Mouse (Mus musculus) right cerebral cortex, postnatal 14 days (tissue): ENCODE data around the gene Ntn3.

Experiments
- DNase-seq: peaks from one replicate; pipeline ENCODE4 v3.0.0; 2022

The Ntn3 gene

DNA sequence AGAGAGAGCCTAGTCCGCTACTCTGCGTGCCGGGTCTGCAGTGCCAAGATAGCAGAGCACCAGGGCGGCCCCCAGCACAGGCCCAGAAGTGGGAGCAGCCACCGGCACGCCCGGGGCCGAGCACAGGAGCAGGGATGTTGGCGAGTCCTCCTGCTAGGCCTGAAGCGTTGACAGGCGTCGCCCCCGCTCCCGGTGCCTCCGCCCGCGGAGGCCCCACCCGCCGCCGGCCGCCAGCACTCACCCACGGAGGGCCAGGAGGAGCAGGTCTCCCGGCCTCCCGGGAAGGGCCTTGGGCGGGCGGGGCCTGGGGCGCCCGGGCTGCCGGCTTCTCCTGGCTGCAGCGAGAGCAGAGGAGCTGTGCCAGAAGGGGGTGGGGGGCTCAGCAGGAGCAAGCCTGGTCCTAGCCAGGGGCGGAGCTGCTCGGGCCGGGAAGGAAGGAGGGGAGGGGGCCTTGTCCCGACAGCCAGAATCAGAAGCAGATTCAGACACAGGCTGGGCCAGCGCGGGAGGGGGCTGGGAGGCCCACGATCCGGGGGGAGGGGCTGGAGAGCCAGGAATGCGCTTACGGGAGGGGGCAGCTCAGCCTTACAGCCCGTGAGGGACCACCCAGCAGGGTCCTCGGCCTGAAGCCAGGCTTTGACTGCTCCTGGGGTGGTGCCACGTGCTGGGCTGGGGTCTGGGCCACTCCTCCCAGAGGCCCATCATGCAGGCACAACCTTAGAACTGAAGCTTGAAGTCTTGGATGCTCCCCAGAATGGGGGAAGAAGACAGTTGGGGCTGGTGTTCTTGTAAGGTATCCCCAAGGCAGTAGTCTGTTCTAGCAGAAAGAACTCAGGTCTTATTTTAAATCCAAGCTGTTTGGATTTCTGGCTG, at the start of gene Ntn3:
Gene Ntn3 (minus strand): TSS at position 489 of the 873 bp plus-strand sequence.
- peak; percentile 60 for DNase-seq

DNA sequence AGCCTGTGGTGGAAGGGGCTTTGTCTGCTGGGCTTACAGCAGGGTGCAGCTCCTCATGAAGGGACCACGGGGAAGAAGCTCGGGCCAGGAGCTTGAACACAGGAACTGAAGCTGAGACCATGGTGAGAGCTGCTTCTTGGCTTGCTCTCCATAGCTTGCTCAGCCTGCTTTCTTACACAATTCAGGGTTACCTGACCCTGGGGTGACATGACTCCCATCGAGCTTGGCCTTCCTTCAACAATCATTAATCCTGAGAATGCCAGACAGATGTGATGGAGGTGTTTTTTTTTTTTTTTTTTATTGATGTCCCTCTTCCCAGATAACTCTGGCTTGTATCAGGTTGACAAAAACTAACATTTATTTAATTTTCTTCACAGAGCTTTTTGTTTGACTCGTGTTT, 49.6 kb upstream of the Ntn3 start:
- no peak for DNase-seq

DNA sequence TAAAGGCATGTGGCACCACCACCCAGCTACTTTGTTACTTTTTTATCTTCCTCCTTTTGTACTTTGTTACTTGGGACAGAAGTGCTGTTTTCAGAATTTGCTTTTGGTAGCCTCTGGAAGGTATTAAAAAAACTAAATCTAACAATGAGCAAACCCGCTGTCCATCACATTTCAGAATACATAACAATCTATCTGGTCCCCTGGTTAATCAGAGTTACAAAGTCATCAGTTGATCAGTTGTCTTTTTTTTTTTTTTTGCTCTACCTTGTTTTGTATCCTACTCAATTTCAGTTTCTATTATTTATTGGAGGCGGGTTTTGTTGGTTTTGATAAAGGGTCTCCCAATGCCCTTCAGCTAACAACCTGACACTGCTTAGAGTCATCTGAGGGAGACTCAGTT, 43.0 kb upstream of the Ntn3 start:
- no peak for DNase-seq

DNA sequence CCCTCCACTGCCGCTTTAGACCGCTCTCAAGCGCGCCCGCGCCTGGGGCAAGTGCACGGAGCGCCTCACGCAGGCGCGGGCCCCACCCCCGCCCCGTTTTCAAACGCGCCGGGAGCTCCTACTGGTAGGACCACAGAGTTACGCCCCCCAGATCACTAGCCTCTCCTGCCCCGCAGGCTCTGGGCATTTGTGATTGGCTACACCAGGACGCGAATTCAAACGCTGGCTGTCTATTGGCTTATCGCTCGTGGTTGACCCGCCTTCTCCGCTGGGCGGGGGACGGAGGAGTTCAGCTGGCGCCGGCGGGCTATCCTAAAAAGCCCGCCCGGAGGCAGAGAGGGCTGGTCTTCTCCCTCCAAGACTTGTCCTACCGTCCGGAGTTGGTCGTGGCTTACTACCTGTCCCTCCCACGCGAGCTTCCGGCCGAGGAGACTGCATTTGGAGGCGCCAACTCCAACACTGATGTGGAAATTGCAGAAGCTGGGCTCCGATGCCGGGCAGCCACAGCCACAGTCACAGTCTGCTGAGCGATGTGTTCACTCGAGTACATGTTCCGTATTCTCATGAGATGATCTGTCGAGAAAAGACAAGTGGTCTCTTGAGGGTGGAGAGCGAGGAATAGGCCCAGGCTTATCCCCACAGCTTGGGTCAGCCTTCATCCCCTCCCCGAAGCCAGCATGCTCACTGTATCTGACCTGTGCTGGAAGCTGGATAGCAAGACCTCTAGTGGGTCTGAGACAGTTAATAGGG, 42.2 kb upstream of the Ntn3 start, which contains the start of gene Ccnf:
Gene Ccnf (minus strand): TSS at position 165 of the 750 bp plus-strand sequence.
- peak; percentile 93 for DNase-seq

DNA sequence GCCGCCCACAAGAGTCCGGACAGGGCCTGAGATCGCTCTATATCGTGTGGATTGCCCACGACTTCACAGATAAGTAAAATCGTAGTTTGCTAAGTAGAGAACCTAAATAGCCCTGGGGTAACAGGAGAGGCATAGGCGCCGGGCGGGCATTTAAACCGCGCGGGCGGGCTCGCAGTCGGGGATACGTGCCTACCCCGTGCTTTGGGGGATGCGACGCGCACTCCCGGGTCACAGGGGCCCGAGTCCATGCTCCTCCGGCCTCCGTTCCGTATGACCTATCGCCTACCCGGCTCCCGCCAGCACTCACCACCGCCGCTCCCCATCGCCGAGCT, 41.6 kb upstream of the Ntn3 start:
- DNase-seq: no peak

DNA sequence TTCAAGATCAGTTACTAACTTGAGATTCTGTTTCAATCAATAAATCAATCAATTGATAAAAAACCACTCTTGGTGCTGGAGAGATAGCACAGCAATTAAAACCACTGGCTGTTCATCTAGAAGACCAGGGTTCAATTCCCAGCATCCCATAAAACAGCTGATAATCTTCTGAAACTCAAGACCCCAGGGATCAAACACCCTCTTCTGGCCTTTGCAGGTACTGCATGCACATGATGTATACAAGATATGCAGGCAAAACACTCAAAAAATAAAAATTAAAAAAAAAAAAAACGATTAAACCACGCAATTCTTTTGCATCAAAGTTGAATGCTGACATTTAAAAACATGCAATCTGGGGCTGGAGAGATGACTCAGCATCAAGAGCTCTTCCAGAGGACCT, 39.3 kb upstream of the Ntn3 start:
- DNase-seq: no peak

DNA sequence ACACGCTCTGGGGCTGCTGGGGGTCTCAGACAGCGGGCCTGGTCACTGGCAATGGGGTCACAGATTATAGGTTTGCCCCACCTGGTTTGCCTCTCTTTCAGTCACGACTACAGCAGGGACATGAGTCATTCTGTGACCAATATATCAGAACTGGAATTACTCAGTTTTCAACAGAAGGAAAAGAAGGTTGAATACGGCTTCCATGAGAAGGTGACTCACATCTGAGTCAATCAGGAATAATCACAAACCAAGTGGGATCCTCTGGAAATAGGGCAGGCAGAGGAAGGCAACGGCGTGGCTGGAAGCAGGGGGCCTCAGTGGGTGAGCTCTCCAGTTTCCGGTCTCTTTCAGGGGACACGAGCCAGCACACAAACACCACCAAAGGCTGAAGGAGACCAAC, 34.7 kb upstream of the Ntn3 start:
- DNase-seq: no peak

DNA sequence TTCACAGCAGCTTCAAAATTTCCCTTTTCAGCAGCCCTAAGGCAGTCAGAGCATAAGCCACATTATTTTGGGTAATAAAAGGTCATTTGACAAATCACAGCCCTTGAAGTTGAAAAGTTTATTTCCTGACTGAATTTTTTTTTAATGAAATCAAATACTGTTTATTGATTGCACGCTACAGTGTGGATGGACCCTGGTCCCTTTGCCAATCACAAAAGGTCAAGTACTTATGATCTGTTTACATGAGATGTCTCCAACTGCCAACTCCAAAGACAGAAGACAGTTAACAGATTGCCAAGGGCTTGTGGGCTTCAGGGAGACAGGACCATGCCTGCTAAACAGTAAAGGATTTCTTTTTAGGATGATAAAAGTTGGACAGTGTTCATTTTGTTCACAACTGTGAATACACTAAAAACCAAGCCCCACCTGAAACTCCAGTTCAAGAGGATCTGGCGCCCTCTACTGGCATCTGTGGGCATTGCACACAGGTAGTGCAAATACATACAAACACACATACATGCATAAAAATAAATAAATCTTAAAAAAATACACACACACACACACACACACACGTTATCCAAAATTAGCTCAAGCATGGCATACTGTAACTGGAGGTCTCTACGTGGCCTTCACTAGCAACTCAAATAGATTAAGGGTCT, 34.1 kb upstream of the Ntn3 start:
- peak; percentile 57 for DNase-seq

DNA sequence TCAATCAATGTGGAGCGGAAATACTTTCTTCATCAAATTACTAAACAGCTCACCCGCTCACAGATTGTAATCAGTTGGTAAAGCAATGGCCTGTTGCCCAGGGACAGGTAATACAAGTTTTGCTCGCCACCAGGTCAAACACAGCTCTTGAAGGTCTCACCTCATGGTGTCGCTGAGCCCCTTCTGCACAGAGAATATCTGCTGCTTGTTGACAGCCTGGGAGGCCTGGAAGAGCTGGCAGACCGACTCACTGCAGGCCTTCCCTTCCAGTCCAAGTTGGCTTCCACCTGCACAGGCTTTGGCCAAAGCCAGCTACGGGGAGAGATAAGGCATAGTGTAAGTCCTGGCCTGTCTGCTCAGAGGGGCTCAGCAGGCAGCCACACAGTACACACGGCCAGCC, 27.6 kb upstream of the Ntn3 start:
- DNase-seq: no peak

DNA sequence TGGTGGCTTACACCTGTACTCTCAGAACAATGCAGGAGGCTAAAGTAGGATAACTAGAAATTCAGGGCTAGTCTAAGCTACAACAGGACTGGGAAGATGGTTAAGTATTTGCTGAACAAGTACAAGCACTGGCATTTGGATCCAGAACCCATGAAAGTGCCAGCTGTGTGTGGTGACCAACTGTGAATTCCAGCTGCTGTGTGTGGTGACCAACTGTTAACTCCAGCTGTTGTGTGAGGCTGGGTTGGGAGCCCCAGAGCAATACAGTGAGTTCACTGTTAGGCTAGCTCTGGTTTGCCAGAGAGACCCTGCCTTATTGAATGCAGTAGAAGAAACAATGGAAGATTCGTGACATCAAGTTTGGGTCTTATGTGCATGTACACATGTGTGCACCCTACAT, 27.1 kb upstream of the Ntn3 start:
- DNase-seq: no peak

DNA sequence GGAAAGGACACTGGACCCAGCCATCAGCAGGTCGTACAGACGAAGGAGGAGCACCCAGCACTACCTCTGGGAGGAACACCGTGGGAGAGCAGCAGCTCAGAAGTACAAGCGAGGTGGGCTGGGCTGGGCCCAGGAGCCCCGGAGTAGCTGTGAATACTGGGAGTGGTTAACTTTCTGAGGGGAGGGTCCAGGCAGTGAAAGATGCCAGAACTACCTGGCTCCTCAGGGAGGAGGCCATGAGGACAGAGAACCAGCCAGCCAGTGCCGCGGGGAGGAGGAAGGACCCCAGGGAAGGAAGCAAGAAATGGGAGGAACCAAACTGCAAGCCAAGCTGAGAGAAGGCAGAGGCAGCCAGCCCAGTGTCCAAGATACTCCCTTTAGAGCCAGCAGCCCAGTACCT, 18.6 kb upstream of the Ntn3 start:
- no peak for DNase-seq

DNA sequence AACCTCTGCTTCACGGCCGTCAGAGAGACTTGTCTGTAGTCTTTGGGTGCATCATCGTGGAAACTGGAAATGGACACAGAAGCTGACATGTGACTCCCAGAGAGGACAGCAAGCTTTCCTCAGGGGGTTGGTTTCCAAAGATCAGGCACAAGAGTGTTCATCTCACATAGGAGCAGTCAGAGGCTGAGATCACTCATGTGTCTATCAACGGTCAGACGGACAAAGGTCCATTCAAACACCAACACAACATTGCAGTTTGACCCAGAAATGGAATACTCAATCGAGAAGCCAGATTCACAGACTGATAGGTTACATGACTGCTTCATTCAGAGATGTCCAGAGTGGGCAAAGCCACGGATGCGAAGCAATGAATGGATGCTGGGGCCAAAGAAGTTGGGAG, 17.4 kb upstream of the Ntn3 start:
- DNase-seq: no peak

DNA sequence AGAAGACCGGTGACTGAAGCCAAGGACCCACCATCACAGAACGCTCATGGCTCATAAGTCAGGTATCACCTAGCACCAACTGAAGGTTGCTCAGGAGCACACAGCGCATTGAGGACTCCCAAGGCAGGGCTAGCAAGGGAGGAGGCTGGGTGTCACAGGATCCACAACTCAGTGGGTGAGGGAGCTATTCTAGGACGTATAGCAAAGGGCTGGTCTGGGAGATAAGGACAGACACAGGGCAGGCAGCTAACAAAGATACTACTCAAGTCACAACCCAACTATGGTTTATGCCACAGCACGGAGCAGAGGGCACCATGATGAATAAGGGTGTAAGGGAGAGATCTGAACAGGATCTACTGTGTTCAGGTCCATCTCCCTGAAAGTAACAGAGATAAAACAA, 16.5 kb upstream of the Ntn3 start:
- DNase-seq: no peak

DNA sequence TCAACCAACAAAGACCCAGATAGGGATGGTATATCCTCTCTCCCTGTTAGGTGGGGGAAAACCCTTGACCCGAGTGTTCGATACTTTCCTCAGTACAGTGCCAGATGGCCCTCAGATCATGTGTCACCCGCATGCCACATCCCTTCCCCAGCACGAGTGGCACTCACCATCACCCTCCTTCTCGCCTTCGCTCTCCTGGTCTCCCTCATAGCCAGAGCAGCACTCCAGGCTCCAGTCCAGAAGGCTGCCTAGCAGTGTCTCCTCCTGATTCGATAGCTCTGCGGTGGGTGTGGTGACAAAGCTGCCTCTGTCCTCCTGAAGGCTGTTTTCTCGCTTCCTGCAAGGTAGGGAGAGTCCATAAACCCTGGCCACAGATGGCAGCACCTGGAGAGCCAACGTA, 15.4 kb upstream of the Ntn3 start:
- no peak for DNase-seq

DNA sequence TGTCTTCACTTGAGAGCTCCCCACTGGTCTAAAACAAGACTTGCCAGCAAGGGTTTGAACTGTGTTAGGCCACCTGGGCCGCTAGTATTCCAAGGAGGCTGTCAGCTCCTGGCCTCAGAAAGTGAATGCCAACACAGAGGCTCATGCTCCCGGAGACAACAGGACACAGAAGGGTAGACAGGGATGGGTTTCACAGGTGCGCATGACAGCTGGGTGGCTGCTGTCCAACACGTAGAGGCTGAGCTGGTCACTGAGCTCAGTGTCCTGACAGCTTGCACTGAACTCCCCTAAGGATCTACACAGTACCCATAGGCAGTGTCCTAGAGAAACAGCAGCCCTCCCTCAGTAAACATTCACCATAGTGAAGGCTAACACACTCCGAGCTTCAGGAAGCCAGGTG, 14.2 kb upstream of the Ntn3 start:
- no peak for DNase-seq

DNA sequence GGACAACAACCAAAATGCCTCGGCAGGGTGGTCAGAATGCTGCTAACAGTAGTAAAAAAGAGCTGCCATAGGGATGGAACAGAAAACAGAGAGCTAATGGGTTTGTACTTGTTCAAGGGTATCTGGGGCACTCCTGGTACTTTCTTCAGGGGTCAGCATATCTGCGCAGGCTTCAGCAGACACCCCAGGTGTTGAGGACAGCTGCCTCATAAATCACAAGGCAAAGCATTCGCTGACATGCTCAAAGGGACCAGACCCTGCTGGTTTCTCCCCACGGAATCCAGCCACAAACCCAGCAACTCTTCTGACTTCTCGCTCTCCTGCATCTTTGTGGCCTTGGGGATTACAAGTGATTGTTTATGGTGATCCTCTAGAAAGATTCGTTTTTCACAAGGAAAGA, 13.3 kb upstream of the Ntn3 start:
- no peak for DNase-seq

DNA sequence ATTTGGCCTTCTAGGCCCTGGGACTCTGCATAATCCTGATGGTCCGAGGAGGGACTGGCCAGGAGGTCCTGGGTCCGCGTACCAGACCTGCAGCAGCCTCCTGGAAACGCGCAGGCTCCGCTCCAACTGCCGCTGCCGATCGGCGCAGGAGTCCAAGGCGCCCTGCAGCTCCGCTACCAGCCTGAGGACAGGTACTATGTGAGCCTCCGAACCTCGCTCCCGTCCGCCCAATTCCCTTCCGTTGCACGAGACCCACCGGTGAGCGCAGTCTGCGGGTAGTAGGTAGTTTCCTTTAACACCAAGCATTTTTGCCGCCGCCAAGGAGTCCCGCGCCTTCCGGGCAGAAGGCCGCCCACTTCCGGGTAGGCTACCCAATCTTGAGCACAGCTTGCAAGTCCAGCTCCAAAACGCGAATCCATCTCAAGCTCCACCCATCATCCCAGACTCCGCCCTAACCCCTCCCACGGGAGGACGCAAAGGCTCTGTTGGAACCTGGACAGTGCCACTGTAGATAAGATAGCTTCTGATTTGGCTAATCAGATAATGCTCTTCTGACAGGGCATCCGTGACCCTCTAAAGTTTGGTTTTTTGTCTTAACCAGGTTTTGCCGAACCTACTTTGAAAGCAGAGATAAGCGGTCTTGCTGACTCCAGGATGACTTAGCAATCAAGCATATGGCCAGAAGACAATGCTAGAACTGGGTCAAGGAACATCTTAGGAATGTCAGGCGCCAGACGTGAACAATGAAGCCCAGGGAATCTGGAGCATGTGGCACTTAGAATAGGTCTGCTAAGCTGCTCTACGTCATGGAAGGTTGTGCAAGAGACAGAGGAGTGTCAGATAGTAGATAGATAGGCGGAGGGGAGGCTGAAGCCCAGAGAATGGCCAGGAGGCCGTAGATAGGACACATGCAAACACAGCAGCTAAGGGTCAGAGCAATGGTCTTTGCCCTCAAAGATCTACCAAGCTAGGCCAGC, 11.4 kb upstream of the Ntn3 start, which contains the start of gene Tedc2:
Gene Tedc2 (minus strand): TSS at position 417 of the 977 bp plus-strand sequence.
- peak; percentile 84 for DNase-seq

DNA sequence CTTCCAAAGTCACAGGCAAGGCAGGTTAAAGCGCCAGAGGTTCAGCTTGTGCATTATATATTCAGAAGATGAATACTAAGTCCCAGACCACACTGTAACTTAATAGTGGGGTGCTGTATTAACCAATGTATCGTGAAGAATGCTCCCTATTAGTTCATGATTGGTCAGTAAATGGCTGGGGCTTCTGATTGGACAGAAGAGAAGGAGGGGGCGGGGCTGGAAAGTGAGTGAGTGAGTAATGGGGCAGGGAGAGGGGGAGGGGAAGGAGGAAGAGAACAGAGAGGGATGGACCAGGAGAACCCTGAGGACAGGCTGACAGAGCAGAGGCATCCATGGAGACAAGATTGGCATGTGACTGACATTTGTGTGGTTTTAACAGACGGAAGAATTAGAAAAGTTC, 7.5 kb upstream of the Ntn3 start:
- DNase-seq: no peak

DNA sequence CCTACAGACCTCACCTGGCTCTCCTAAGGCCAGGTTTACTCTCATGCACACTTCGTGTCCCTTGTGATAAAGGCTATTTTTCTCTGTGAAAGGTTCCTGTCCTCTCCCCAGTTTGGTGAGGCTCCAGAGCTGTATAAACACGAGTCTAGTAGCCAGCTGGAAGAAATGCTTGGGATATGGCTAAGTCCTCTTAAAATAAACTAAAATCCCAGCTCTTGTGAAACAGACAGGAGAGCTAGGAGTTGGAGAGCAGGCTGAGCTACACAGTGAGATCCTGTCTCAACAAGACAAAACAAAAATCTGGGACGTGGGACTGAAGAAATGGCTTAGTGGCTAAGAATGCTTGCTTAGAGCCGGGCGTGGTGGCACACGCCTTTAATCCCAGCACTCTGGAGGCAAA, 3.9 kb upstream of the Ntn3 start:
- no peak for DNase-seq

DNA sequence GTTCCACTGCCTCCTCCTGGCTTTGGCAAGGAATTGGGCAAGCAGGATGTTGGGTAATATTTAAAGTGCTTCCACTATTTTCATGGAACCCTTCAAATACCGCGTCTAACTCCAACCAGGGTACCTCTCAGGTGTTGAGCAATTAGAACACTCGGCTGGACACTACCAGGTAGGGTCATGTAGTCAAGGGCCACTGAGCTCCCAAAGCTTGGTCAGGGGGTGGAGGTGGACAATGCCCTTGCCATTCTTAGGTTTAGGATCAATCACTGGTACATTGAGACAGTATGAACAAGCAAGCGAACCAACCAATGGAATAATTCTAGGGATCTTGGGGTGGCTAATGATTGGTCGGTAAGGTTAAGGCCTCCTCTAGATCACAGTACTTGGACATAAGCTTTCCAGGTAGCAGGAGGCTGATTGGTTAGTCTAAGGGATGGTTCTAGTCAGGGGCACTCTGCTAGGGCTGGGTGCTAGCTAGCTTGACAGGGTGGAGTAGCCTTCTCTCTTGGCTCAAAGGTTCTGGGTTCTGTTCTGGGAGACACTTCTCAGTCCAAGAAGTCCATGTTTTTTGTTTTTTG, 3.2 kb upstream of the Ntn3 start:
- no peak for DNase-seq

DNA sequence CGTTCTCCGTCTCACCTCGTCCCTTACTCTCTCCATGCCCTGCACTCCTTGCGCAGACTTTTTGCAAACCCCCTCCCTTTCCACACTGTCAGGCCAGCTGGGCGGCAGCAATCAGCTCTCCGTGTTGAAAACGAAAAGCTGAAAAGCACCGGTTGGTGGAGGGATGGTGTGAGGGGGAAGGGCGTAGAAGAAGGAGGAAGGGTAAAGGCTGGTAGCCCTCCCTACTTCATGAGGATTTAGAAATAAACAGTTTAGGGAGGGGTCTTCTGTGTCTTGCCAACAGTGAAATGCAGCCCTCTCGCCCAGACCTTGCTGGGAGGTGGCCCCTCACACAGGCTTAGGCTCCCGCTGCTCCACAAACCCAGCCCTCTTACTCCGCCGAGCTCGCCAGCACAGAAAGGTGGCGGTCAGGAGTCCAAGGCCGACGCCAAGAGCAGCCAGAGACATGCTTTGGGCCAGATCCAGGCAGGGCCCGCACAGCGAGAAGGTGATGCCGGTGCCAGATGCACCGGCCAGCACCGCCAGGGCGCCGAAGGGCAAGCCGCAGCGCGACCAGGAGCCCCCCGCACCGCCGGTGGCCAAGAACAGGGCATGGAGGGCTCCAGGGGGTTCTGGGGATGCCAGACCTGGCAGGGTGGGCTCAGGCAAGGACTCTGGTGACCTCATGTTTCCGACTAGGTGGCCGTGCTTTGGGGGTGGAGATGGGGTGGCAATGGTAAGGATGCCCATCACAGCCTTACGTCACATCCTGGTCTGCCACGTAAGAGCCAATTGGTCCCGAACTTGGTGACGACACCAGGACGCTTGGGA, 2.5 kb upstream of the Ntn3 start:
- DNase-seq: peak; percentile 81
